Mouse (Mus musculus): Measurements from ENCODE around the gene Zscan20. TPM values are rescaled to one million over a fixed set of nuclear protein-coding genes. Genes with fewer than 3 reads are reported as not detected.
A peak's percentile ranks its signal among the peaks of the same experiment; 100 is the strongest.

Gene Zscan20
- total RNA-seq (2021) = 1 to 10 TPM; 6.0 to 6.1 TPM
- long read RNA-seq, experiment 1, partial matches to known transcripts = 1 of 4 reads
- long read RNA-seq, experiment 1, other reads (novel, unspliced or antisense) = 3 of 4 reads
- long read RNA-seq, experiment 2 = 0 reads

DNA sequence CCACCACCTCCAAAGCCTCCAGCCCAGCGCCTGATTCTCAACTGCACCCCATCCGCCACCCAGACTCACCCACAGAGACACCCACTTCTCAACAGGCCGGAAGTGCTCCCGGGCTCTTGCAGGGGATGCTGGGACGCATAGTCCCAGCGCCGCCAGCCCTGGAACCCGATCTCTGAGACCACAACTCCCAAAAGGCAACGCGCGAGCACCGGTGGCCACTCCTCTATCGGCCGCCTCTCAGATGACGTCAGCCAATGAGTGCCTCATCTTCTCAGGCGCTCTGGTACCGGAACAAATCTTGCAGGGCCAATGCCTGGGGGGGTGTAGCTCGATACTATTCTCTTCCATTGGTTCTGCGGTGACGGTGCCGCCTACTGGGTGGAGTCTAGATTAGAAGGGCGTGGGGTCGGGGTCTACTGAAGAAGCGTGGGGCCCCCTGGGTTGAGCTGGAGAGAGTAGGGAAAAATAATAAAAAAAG, at the start of gene Zscan20:
TSS of gene Zscan20 (minus strand) at position 174 of the 478 bp plus-strand sequence.
- peak; percentile 96 to 99 for DNase-seq

DNA sequence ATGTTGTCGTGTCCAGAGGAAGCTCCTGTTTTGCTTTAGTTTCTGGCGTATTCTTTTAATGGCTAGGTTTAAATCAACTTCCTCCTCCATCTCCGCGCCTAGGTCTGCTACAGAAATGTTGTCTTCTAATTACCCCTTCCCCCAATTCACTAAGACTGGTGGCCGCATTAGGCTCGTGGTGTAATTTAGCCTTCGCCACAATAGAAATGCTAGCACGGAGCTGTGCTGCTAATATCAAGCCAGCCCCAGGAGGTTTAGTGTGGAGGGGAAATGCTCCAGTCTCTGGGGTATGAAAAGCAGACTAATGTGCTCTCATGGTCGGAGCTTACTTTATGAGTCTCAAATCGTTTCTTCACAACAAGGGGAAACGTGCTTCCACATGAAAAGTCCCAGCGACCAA, 45.5 kb upstream of the Zscan20 start:
- no peak for DNase-seq

DNA sequence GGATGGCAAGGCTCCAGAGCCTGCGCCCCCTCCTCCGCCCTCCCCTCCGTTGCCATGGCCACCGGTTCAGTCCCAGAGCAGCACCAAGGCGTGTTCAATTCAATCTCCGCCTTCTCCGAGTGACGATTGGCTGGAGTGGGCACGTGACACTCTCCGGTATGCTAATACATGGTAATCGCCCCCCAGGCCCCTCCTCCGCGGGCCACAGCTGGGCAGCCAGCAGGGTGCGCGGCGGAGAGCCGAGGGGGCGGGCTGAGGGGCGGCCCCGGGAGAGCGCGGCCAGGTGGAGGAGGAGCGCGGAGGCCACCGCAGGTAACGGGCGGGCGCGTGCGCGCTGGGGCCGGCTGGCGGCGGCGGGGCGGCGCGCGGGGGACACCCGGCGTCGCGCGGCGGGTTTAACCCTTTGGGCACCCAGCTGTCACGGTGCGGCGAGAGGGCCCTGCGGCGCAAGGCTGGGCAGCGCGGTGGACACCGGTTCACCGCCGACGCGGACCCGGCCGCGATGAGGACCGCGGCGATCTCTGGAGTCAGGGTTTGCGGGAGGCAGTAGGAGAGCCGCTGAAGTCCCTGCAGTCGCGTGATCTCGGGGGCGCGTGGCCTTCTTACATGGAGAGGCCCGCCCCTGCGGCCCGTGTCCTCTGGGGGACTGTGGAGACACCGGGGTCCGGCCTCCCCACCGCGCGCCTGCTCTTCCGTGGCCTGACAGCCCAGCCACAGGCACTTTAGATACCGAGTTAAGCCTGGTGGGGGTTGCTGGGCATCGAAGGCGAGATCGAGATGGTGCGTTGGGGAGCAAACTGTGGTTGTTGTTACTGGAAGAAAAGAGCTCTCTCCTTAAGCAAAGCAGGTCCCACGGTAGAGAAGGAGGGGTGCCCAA, 44.8 kb upstream of the Zscan20 start, which contains the start of gene Phc2:
TSS of gene Phc2 (plus strand) at position 198 of the 877 bp plus-strand sequence.
- DNase-seq = peak; percentile 87 to 92

DNA sequence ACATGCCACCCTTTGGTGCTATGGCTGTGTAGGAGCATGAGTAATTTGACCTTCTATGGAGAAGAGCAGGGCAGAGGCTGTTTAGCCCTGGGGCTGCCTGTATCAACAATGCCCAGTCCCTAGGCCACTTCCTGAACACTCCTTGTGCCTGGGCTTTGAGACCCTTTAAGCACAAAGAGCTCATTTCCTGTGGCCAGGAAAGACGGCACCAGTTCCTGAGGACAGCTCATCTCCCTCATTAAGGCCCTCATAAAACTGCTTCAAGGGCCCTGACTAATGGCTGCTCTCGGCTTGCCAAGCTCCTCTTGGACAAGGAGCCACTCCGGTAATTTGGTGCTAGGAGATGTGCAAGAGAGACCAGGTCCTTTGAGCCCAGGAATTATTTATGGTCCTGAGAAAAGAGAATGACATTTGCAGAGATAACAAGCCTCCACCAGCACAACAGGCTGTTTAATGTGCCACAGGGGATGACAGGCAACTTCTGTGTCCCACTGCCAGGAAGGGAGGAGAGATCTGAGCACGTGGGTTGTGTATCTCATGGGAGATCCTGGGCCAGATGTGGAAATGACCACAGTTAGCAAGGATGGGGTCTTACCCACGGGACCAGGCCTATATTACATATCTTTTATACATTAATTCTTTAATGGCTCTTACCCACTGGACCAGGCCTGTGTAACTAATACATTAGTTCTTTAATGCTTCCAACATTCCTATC, 42.8 kb upstream of the Zscan20 start:
- DNase-seq = no peak

DNA sequence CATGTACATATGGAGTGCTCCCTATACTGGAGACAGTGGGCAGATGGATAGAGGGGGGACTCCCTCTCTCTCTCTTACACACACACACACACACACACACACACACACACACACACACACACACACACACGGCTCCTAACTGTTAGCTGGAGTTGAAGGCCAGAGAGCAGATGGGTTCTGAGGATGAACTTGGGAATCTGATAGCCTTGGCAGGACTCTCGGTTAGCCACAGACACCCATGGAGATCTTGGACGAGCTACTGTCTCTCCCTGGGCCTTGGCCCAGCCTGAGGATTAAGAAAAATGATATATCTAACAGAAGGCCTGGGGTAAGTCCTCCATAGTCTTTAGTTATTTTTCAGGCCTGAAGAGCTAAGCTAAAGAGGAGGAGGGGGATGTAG, 41.6 kb upstream of the Zscan20 start:
- DNase-seq = no peak

DNA sequence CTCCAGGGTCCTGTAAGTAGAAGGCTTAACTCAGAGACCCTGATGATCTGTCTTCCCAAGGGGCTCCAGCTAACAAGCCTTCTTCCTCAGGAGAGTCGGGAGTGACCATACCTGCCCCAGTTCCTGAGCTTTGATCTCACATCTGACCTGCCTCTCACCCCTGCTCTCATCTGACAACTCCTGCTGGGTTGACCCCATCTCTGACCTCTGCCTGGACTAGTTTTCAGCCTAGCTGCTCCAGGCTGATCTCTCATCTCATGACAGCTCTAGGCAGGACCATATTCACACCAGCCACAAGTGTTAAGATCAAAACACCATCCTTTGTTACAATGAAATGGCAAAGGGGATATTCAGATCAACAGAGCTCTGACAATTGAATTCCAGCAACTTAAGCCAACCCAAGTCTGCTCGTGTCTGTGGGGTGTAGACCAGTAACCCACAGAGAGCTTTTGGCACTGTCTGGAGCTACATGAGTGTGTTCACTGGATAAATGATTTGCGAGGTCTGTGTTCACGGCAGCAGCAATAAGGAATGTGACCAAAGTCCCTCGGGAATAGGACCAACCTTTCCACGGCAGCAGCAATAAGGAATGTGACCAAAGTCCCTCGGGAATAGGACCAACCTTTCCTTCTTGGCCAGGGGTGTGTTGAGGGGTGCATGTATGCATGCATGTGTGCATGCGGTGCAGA, 38.8 kb upstream of the Zscan20 start:
- no peak for DNase-seq

DNA sequence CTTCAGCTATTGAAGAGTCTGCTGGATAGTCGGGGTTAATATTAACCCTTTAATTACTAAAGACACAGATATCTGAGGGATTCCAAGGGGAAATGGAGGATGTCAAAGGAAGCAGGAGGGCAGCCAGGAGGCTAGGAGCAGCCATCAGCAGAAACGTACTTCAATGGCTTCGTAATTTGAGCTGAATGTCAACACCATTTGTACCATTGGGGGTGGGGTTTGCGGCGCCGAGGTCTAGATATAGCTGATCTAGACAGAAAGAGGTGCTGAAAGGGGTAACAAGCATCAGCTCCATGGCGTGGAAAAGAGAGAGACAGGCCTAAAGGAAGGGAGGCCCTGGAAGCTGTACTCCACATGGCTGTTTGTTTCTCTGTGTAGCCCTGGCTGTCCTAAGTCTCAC, 36.9 kb upstream of the Zscan20 start:
- no peak for DNase-seq

DNA sequence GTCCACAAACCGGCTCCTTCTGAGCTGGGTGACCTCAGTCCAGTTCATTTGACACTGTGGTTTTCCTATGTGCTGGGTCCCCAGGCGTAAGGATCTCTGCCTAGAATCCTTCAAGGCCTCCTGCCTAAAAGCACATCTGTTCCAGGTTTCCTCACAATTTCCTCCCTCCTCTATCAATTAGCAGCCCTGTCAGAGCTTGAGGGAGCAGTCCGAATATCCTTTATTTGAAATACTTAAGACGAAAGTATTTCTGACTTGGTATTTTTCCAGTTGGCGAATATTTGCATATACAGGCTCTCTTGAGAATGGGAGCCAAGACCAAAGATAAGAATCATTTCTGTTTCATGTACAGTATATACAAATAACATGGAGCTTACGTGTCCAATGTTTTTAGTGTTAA, 36.0 kb upstream of the Zscan20 start:
- DNase-seq = no peak

DNA sequence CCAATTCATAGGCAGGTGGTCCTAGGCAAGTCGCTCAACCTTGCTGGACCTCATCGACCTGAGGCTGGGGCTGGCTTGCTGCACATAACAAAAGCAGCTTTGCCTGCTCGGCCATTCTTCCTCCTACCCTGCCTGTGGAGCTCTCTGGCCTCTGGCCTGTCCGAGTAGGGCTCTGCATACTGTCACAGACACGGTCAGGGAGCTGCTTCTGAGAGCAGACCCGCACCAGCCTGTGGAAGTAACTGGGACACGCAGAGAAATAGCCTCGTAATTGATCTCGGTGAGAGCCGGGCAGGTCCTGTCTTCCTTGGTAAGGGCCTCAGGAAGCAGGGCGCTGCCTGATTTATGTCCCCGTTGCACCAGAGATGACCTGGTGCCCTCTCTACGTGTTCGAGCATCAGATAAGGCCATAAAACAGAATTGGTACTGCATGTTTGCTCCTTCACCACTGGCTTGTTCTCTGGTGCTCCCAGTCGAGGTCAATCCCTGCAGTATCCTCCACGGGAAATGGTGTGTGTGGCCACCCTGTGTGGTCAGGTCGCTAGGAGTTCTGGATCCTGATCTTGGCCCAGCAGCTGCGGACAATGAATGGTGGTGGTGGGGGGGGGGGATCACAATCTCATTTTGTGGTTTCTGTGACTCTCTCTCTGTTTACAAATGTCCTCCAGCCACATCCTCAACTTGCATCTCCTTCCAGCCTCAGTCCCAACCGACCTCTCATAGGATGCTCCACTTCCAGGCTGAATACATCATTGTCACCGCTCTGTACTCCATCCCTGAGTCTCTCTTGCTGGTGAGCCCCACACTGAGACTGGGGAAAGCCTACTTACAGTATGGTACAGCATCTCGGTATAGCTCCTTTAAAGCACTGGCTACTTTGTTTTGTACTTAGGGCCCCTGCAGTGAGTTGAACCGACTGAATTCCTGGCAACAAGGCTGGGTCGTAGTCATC, 32.1 kb upstream of the Zscan20 start:
- no peak for DNase-seq

DNA sequence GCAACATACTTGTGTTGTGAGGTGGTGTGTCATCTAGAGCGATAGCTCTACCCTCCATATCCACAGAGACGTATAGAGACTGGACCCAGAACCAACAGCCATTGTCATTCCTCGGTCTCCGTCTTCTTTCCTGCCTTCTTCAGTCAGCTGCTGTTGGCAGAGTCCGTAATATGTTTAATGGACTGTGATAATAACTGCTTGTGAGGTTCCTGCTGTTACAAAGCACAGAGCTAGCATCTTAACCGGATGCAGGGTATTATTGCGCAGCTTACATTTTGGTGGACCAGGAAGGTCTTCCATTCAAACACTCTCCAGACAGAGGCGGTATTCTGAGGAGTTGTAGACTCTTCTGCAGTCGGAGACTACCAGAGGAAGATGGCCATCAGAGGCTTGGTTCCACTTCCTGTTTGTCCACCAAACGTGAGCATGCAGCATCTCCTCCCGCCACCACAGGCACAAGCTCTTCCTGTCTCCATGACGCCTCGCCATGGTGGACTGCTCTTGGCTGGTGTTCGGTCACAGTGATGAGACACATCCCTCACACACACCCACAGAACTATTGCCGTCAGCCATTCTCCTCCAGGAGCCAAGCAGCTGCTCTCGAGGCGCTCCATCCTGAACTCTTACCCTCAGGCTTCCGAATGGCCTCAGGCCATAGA, 28.5 kb upstream of the Zscan20 start:
- DNase-seq = no peak

DNA sequence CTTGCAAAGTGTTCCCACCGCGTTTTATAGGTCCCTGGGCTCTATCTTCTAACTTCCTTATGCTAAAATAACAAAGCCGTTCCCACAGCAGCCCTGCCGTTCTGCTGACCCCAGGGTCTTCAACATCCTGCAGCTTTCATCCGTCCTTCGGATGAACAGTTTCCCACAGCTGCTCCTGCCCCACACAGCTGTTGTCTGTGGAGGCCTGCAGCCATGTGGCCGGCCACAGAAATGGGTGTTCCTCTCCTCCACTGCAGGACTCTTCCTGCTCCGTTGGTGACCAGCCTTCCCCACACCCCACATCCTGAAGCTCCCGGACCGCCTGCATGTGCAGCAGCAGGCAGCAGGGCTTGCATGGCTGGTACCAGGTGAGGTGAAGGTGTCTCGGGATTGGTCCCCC, 27.4 kb upstream of the Zscan20 start:
- DNase-seq = no peak

DNA sequence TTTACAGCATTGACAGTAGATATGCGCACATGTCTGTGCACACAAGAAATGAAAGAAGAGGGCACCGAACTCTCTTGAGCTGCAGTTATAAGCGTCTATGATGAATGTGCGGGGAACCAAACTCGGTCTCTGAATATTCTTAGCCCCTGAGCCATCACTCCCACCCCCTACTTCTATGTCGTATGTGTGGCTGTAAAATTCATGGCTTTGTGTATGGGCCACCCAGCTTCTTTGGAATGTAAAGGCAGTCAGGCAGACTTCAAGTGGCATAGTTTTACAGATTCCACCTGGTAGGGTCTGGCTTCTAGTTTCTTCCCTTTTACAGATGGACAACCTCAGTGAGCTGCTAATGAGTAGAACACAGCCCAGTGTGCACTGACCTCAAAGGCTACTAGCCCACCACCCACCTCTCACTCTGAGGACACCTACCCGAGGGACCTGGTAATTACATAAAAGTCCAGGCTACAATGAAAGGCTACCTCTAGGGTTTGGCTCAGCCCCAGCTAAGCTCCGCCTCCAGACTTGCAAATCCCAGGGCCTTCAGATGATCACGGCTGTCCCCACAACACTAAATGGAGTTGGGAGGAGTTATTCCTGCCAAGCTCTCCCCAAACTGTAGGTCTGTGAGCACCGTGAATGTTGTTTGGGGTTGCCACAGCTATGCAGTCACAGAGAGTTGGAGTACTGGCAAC, 26.1 kb upstream of the Zscan20 start:
- no peak for DNase-seq

DNA sequence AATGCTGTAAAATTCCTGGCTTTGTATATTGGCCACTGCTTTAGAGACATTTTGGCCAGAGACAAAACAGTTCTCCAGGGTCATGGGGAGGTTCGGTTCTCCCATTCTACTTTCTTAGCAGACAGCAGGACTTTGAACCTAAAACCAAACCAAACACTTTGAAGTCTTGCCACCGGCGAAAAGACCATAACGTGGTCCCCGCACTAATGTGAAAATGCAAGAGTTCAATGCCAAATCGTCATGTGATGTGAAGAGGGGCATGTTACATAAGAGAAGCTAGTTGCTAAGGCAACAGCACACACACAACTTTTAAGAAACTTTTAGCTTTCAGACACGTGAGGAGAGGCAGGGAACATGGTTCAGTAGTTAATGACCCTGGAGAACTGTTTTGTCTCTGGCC, 25.6 kb upstream of the Zscan20 start:
- DNase-seq = no peak

DNA sequence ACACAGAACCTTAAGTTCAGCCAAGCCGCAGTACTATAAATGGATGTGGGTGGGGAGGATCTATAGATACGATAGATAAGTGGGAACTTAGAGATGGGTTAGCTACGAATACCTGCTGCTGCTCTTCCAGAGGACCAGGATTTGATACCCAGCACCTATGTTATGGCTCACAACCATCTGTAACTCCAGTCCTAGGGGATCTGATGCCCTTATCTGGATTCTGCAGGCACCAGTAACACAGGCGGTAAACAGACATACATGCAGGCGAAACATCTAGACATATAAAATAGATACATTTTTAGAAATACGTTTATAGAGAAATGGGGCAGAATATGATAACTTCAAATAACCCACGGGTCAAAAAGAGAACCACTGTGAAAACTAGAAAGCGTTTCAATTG, 11.2 kb upstream of the Zscan20 start:
- DNase-seq = no peak

DNA sequence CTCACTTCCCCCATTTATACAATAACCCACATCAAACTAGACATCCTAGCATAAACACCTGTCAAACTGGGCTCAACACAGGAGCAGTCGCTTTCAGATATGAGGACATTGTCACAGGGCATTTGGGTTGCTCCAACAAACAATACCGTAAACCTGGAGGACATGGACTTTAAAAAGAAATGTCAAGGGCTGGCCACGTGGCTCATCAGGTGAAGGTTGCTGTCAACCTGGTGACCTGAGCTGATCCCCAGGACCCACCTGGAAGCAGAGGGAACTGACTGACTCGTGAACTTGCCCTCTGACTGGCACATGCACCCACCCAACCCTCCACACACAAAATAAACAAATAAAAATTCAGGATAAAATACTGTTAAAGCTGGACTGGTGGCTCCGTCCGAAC, 10.7 kb upstream of the Zscan20 start:
- no peak for DNase-seq

DNA sequence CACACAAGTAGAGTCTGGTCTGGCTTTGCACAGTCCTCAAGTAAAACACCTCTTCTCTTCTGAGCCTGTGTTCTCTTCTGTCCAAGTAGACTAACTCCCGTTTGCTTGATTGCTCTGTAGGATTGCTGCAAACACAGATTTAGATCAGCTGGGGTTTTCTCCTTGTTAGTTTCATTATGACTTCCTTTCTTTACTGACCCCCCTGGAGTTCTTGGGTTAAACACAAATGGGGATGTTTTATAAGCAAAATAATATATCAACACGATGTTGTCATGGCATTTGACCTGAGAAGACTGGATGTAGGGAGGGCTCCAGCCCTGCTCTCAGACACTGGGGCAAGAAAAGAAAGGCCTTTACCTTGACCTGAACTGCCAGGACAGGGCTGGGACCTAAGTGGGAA, 9.1 kb upstream of the Zscan20 start:
- DNase-seq = no peak

DNA sequence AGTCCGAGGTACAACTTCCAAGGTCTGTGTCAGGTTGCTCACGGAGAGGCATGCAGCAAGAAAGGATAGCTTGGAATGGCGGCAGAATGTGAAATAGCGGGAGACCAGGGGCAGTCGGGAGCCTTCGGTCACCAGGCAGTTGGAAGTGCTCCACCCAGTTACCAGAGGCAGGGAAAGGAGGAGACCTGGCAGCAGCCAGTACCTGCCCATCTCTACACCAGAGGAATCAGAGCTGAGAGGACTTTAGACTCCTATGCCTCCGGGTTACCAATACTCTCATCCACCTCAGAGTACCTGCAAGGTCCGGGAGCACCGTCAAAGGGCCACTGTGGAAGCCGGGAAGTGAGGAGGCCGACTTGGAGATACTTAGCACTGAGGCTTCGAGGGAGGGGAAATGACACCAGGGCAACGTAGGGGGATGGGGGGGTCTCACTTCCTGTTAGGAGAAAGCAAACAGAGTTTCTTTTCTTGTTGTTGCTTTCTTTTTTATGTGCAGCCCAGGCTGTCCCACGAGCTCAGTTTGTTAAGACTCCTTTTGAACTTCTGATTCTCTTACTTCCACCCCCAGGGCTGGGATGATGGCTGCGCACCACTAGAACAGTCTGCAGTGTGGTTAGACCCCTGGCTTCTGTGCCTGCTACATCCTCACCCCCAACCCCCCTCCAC, 8.5 kb upstream of the Zscan20 start, which contains the start of gene Tlr12:
TSS of gene Tlr12 (minus strand) at position 374 of the 666 bp plus-strand sequence.
- no peak for DNase-seq

DNA sequence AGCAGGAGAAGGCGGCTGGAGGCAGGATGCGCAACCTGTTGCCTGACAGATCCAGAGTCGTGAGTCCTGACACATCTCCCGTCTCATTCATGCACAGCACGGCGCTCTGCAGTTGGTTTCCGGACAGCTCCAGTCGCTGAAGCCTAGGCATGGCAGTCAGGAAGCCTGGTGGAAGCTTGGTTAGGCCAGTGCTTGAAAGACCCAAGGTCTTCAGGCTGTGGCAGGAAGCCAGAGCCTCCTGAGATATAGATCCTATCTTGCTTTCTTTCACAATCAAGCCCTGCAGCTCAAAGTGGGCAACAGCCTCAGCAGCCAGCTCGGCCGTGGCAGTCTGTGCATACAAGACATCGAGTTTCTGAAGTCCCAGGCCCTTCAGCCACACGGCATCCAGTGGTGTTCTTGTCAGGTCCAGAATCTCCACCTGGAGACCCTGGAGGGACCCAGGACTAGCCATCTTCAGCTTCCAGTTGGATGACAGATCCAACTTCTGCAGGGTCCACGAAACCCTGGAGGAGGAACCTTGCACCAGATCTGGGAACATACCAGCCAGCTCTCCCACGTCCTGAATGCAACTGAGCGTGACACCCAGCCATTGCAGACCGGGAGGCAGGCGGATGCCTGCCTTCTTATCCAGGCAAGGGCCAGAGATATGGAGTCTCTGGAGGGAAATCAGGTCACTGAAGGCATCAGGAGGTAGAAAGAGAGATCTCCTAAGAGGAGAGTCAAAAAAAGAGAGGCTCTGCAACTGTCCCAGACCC, 7.6 kb upstream of the Zscan20 start:
- DNase-seq = no peak

DNA sequence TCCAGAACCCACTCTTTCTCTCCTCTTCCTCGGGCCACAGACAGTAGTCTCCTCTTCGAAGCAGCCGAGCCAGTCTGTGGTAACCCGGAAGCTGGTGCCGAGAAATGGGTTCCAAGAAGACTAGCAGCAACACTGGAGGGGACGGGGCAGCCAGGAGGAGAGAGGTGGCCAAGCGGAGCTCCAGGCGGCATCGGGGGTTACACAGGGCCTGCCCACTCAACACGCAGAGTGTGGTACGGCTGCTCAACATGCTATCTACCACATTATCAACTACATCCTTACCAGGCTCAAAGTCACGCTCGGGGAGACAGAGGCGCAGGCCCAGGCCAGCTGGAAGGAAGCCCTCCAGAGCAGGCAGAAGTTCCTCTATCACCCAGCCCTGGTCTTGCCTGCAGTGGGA, 5.9 kb upstream of the Zscan20 start:
- no peak for DNase-seq

All from heart, adult 18-20 months (tissue).